Mouse (Mus musculus): ENCODE measurements around the gene Ttc8.

Ttc8 gene

GRCm38 (mm10) chr12:98974157-98974804 lies 53.9 kb downstream of the Ttc8 start:
- no peak for DNase-seq

GRCm38 (mm10) chr12:98981081-98981480 lies 60.7 kb downstream of the Ttc8 start:
- DNase-seq = no peak

DNA sequence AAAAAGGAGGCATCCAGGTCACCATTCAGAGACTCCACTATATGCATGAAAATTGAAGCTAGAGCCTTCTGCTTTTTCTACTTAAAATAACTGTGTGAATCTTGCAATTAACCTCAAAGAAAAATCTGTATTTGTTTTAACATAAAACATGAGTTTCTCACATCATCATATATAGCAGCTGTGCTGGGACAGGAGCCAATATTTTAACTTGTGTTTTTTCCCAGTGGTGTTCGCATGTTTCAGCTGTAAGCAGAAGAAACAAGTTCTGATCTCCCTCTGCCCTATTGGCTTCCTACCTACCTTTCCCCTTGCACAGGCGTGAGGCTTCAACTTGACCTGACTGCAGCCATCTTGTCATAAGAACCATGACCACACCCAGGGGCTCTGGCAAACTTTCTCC lies 64.4 kb downstream of the Ttc8 start:
- no peak for DNase-seq

DNA sequence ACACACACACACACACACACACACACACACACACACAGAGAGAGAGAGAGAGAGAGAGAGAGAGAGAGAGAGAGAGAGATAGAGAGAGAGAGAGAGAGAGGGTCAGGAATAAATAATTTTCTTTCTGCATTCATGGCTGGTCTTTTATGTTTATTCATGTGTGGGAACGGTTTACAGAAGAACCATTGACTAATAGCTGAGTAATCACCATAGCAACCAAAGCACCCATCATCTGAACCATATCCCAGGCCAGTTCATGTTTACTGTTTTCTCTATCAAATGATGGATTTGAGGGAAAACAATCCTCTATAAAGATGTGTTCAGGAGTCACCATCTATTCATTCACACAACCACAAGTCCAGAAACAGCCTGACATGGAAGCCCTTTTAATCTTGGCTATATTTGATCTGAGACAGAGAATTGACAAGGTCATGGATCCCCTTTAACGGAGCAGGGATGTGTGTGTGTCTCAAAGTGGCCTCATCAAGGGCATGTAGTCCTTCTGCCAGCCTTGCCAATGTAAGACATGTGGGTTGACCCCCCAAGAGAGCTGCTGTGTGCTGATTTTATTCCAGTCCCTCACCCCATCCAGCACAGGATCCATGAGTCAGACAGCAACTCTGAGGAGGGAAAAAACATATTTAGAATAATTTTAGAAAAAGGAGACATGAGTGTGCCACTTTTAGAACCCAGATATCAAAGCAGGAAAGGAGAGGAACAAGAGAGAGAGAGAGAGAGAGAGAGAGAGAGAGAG lies 70.9 kb downstream of the Ttc8 start:
- DNase-seq = no peak

DNA sequence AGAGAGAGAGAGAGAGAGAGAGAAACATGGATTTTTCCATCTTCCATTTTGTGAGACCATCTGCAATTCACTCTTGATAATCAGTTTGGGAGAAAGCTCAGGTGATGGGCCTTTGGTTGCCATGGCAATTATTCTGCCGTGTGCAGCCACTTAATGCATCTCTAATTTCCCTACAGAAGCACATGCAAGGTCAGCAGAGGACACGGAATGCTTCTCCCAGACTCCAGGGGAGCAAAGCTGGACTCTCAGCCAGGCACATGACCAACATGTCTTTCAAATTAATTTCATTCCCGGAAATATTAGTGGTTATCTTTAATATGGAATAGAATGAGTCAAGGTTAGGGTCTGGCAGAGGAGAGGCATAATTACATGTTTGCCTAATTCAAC lies 71.4 kb downstream of the Ttc8 start:
- no peak for DNase-seq

GRCm38 (mm10) chr12:98993736-98994135 lies 73.4 kb downstream of the Ttc8 start:
- DNase-seq = no peak

DNA sequence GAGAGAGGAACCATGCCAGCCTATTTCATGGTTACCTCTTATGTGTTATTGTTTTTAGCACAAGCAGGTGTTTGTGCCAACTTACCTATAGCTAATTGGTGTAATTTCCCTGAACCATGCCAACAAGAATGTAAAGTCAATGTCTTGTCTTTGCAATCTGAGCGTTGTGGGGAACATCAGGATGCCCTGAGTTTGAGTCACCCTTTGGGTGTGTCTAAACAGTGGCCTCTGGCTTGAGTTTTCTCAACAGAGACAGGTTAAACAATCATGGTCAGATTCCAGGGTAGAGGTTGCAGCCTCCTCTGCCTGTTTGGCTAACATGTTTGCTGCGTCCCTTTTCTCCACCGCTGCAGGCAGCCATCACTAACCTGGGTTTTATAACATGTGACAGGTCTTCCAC lies 74.0 kb downstream of the Ttc8 start:
- DNase-seq = no peak

DNA sequence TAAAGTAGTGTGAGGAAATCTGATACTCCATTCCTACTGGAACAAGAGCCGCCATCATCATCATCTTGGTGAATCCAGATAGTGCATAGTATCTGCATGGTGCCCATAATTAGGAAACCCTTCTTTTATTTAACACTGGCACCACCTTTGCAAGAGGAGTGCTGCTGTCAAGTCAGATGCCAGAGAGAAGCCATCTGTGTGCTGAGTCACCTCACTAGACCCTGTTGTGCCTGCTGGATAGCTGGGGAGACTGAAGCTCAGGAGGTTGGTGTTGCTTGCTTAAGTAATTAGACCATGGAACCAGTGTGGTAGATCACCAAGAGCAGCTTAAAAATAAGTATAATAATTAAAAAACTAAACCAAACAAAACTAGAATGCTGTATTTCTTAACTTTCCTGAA lies 75.5 kb downstream of the Ttc8 start:
- DNase-seq = peak; percentile 49

- DNase-seq = no peak
Observed at GRCm38 (mm10) chr12:98996581-98996988, 76.2 kb downstream of the Ttc8 start.

DNA sequence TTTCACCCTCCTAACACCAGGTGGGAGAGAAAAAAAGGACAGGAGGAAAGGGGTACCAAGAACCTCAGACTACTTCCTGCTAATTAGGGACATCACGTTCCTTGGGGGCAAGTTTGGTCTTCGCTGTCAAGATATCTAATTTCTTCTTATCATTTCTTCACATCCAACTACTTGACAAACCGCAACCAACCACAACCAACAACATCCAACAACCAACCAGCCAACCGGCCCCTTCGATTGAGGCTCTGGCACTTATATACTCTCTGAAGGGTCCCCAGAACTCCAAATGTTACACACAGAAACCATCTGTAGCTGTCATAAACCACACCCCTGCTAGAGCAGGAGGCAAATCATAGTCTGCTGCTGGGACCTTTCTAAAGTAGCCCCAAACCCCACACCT lies 76.7 kb downstream of the Ttc8 start:
- no peak for DNase-seq

GRCm38 (mm10) chr12:98998662-98999428 lies 78.5 kb downstream of the Ttc8 start:
- no peak for DNase-seq

- DNase-seq = no peak
Observed at GRCm38 (mm10) chr12:99000310-99000709, 79.9 kb downstream of the Ttc8 start.

DNA sequence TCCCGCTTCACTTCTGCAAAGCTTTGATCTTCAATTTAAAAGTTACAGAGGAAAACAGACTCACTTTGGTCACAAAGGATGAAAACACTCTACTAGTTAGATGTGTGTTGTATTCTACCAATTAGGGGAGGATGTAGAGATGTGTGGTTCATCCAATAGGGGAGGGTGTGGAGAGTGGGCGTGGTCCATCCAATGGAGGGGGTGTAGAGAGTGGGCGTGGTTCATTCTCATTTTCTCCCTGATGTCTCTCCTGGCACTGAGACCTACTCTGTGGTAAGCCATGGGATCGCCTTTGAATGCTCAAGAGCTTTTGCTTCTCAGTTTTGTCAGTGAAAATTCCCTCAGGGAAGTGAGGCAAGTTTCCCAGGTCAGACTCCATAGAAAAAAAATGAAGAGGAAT lies 82.7 kb downstream of the Ttc8 start:
- DNase-seq = no peak

- DNase-seq = no peak
Observed at GRCm38 (mm10) chr12:99004752-99005151, 84.4 kb downstream of the Ttc8 start.

GRCm38 (mm10) chr12:99008786-99009185 lies 88.4 kb downstream of the Ttc8 start:
- no peak for DNase-seq

- DNase-seq = no peak
Observed at GRCm38 (mm10) chr12:99009430-99009829, 89.1 kb downstream of the Ttc8 start.

GRCm38 (mm10) chr12:99010044-99010443 lies 89.7 kb downstream of the Ttc8 start:
- no peak for DNase-seq

GRCm38 (mm10) chr12:99011161-99011861 lies 90.9 kb downstream of the Ttc8 start:
- no peak for DNase-seq

DNA sequence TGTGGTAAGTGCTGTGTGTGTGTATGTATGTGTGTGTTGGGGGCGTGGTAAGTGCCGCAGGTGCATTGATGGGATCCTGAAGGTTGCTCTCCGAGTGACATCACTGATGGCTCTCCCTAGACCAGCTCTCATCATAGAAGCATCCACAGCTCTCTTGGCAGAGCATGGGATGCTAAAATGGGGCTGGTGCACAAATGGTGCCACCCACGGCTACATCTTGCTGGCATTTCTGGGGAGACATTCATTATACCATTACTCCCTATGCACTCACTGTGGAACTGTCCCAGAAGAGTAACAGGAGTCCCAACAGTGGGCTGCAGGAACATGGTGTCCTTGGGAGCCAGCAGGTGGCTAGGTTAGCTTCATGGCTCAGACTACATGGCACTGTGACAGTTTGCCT lies 95.5 kb downstream of the Ttc8 start:
- DNase-seq = no peak

DNA sequence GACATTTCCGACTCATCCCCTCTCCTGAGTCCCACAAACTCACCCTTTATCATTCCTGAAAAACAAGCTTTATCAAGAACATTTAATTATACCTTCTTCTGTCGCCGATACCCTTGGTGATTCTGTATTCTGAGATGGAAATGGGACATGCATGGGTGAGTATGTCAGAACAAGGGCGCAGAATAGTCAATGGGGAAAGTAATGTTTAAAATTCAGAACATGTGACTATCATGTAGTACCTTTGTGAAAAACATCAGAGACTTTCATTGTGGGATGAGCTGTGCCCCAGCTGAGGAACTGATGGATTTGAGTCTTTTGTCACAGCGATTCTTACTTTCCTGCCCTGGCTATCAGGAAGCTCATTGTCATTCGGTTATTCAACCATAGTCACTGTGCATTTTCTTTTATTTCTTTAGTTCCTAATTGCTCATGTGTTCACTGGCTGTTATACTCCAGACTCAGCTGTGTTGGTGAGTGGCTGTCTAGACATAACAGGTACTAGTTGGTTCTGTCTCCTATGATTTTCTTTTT lies 104.1 kb downstream of the Ttc8 start:
- no peak for DNase-seq

GRCm38 (mm10) chr12:99026291-99026690 lies 105.9 kb downstream of the Ttc8 start:
- peak; percentile 85 for DNase-seq

DNA sequence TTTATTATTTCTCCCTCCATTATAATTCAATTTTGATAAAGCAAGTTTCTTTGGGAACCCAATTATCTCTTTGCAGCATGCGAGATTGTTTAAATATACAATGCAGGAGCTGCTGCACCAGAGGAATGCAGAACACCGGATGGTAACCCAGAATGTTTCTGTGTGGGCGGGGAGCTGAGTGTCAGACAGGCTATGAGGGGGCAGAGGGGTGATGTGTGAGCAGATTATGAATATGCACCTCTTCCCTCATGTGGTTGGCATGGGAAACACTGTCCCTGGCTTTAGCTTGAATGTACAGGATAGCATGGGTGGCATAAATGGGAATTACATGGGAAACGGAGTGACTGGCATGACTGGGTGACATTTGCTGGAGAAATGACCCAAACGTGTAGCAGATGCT lies 108.3 kb downstream of the Ttc8 start:
- DNase-seq = no peak

DNA sequence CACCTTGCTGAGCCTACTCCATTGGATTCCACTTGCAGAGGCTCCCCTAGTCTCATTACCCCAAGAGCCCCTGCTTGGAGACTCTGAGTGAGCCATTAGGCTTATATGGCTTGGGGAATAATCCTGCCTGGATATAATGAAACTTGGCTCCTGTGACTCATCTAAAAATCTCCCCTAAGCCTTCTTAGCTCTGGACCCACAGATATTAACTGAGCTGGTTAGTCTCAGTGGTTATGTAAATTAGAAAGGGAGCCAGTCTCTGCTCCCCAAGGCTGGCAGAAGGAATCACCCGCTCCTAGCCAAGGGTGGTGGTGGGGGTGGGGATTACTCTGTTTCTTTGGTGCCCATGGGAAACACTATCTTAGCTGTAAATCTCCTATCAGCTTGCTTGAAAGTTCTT lies 109.6 kb downstream of the Ttc8 start:
- no peak for DNase-seq
